Mouse (Mus musculus): ENCODE data around the gene 6030498E09Rik. TPM values are rescaled to one million over a fixed set of nuclear protein-coding genes. Genes with fewer than 3 reads are reported as not detected.

The 6030498E09Rik gene
- polyA plus RNA-seq, 1 experiment = not detected

DNA sequence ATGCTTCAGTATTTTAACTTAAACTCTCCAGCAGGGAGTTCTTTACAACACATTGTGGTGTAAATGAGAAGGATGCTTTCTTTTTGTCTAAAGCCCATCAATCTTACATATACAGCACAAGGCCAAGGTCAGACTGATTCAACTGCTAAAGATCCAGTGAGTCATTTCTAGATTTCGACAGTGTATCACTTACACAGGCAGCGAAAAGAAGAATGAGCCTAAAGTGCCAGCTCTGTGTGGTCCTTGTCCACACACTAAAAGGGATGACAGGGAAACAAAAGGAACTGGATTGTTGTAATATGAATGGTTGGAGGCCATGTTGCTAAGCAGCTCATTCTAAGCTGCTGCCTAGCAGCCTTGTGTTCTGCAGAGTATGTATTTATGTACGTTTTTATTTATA lies 41.5 kb downstream of the 6030498E09Rik start:
- DNase-seq = no peak
- Histone ChIP-seq H3K27me3 (ENCODE audit: control insufficient read depth, insufficient read depth, low read length) (no peaks in the 10 kb centered on the region), H3K4me3 (replicated peaks; ENCODE audit: insufficient read depth, low read depth, low read length) (no peak overlapping the region), H3K27ac (ENCODE audit: insufficient read depth, low read length) (no peak overlapping the region), H3K4me1 (ENCODE audit: control insufficient read depth, insufficient read depth, low read length) (no peaks in the 10 kb centered on the region)
- WGBS = 64% methylated on average over 3 of the region's 3 CpGs
- TF ChIP-seq POLR2A (IDR thresholded peaks at IDR 0.05; ENCODE audit: borderline replicate concordance, insufficient read depth, low read length) = no peak
- TF ChIP-seq CTCF (IDR thresholded peaks at IDR 0.05; ENCODE audit: borderline replicate concordance, insufficient read depth, low read depth, low read length) = no peak

DNA sequence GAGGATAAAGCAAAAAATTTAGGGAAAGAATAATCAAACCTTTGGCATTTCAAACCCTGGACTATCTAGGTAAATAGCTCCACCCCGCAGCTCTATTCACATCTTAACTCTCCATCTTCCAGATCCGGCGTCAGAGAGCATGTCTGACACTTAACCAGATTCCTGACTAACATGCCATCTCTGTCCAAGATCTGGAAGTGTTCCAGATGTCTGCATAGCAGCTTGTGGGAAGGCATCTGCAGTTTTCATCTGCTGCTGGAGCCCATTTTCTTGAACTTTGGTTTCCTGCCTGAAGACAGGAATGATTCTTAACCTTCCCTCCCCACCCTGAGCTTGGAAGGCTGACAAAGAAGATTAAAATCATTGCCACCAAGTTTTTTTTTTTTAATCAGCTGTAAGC lies 44.4 kb downstream of the 6030498E09Rik start:
- TF ChIP-seq POLR2A (IDR thresholded peaks at IDR 0.05; ENCODE audit: borderline replicate concordance, insufficient read depth, low read length) (no peak), CTCF (IDR thresholded peaks at IDR 0.05; ENCODE audit: borderline replicate concordance, insufficient read depth, low read depth, low read length) (no peak)
- 15% methylated on average over 3 of the region's 3 CpGs for WGBS

DNA sequence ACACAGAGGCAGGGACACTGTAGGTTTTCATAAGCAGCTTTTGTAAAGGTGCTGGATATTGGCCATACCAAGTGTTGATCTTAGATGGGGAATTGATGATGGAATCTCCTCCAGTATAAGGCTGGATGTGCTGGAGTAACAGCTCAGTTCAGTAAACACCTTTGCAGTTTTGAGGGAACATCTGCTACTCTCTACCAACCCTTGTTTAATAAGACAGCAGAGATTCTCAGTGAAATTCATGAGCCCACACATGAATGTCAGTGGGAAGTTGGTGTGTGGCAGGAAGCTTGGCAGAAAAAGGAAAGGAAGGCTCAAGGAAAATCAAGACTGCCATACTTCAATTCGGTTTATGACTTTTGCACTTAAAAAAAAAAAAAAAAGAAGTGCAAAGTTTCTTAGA lies 186.1 kb downstream of the 6030498E09Rik start:
- 63% methylated on average over 1 of the region's 1 CpGs for WGBS
- H3K4me1 ChIP-seq (ENCODE audit: control insufficient read depth, insufficient read depth, low read length) = no peaks in the 10 kb centered on the region
- H3K4me3 ChIP-seq (replicated peaks; ENCODE audit: insufficient read depth, low read depth, low read length) = no peak overlapping the region
- TF ChIP-seq POLR2A (IDR thresholded peaks at IDR 0.05; ENCODE audit: borderline replicate concordance, insufficient read depth, low read length) (no peak), CTCF (IDR thresholded peaks at IDR 0.05; ENCODE audit: borderline replicate concordance, insufficient read depth, low read depth, low read length) (no peak)
- no peaks in the 10 kb centered on the region for H3K27me3 ChIP-seq (ENCODE audit: control insufficient read depth, insufficient read depth, low read length)
- DNase-seq = no peak
- no peak overlapping the region for H3K27ac ChIP-seq (ENCODE audit: insufficient read depth, low read length)

More for the DNA sequence above, 44.4 kb downstream of the 6030498E09Rik start:
- Histone ChIP-seq H3K27ac (ENCODE audit: insufficient read depth, low read length) (no peak overlapping the region), H3K4me3 (replicated peaks; ENCODE audit: insufficient read depth, low read depth, low read length) (no peak overlapping the region), H3K27me3 (ENCODE audit: control insufficient read depth, insufficient read depth, low read length) (no peaks in the 10 kb centered on the region), H3K4me1 (ENCODE audit: control insufficient read depth, insufficient read depth, low read length) (no peaks in the 10 kb centered on the region)
- DNase-seq = no peak

DNA sequence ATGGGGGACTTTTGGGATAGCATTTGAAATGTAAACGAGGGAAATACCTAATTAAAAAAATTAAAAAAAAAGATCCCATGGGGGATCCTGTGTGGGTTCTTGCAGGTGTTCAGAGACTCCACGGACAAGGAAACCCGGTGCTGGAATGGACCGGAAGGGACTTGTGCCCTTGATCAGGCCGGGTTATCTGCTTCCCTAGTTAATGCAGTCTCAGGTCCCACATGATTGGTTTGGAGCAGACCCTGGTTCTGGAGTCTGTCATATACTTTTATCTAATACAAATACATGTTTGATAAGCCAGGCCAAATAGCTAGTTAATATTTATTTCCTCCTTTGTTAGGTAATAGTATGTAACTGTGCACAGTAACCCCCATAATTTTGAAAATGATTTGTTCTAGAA lies 223.8 kb downstream of the 6030498E09Rik start:
- WGBS = 88% methylated on average over 5 of the region's 5 CpGs
- Histone ChIP-seq H3K27me3 (ENCODE audit: control insufficient read depth, insufficient read depth, low read length) (no peaks in the 10 kb centered on the region), H3K27ac (ENCODE audit: insufficient read depth, low read length) (no peak overlapping the region), H3K4me1 (ENCODE audit: control insufficient read depth, insufficient read depth, low read length) (no peaks in the 10 kb centered on the region), H3K4me3 (replicated peaks; ENCODE audit: insufficient read depth, low read depth, low read length) (no peak overlapping the region)
- TF ChIP-seq CTCF (IDR thresholded peaks at IDR 0.05; ENCODE audit: borderline replicate concordance, insufficient read depth, low read depth, low read length) (no peak), POLR2A (IDR thresholded peaks at IDR 0.05; ENCODE audit: borderline replicate concordance, insufficient read depth, low read length) (no peak)
- DNase-seq = no peak

Other genes with a start within 250 kb of the 6030498E09Rik start
- 17.9 and 20.8 TPM in 2 replicates for gene Cul4b, start 196.5 kb upstream of the 6030498E09Rik start, polyA plus RNA-seq (2012; rRNA removed)
- gene Mcts1, start 172.1 kb upstream of the 6030498E09Rik start, polyA plus RNA-seq (2012; rRNA removed) = 79.3 and 80.6 TPM in 2 replicates
- gene C1galt1c1, start 137.6 kb upstream of the 6030498E09Rik start, polyA plus RNA-seq (2012; rRNA removed) = 40.6 and 43.5 TPM in 2 replicates

Measured in cerebellum, adult 2 months (tissue).